In genomic region chr10:116950009-116950769, GRCm38 (mm10) we compare ENCODE assay signal across 8 mouse cellular contexts. TPM values are rescaled to one million over a fixed set of nuclear protein-coding genes. Genes with fewer than 3 reads are reported as not detected.
DNase-seq lines count a peak whose midpoint lies in the region; ATAC-seq lines count a peak whose summit lies in the region.

Rab3ip (minus strand) TSS chr10:116950769.

- peak; percentile 94 for ATAC-seq in hindbrain, embryonic 13.5 days (ENCODE audit: low FRiP score)

- peaks cover 23% of the 10 kb centered on the region for H3K4me1 ChIP-seq in hindbrain, embryonic 13.5 days (replicated peaks)

- H3K36me3 ChIP-seq in hindbrain, embryonic 13.5 days = no peaks in the 10 kb centered on the region

- H3K27ac ChIP-seq in hindbrain, embryonic 13.5 days = peak within 1 kb of the TSS; percentile 92

- H3K9me3 ChIP-seq in hindbrain, embryonic 13.5 days = no peaks in the 10 kb centered on the region

- H3K9ac ChIP-seq in hindbrain, embryonic 13.5 days = peak within 1 kb of the TSS; percentile 85

- peak; percentile 97 for DNase-seq in NIH3T3 (ENCODE audit: low read depth)
- DNase-seq in cerebellum, postnatal 10 days = peak; percentile 97 to 98
- peak; percentile 80 to 87 for DNase-seq in frontal cortex, postnatal 14 days (ENCODE audit: low spot score in 2 of 2)
- DNase-seq in layer of hippocampus, postnatal 25 days (ENCODE audit: extremely low spot score in 1 of 2, low spot score in 1 of 2) = peak; percentile 88 to 94
- DNase-seq in lung, postnatal 25 days (ENCODE audit: low spot score) = peak; percentile 88
- DNase-seq in retina, embryonic 14.5 days (ENCODE audit: low spot score) = peak; percentile 93
- DNase-seq in thymus, postnatal 4 days = peak; percentile 97

- H3K4me2 ChIP-seq in hindbrain, embryonic 13.5 days = peak within 1 kb of the TSS; percentile 79

- H3K4me3 ChIP-seq in hindbrain, embryonic 13.5 days = peak within 1 kb of the TSS; percentile 78

- 0% methylated on average over 50 of the region's 103 CpGs for WGBS in hindbrain, embryonic 13.5 days

- H3K27me3 ChIP-seq in hindbrain, embryonic 13.5 days = no peaks in the 10 kb centered on the region

RNA-seq across cellular contexts. Expression of gene Rab3ip, which starts in this region (rescaled TPM):
- polyA plus RNA-seq in hindbrain, embryonic 13.5 days (2015; fragmentation: Nextera tagmentation; extraction: Ambion mirVana) = 46.1 and 49.7 TPM in 2 replicates
- total RNA-seq in layer of hippocampus, postnatal 25 days (2021) = 10 to 100 TPM; 62.3 to 65.7 TPM

Comparison
In these comparisons a context has a peak if more than half of its experiments do, and no peak if none do; other contexts are left out.
1. Peak in every context shown above with its lines: DNase-seq, ATAC-seq, H3K4me3 ChIP-seq and H3K27ac ChIP-seq.